Comparison of ENCODE assay signal across 21 mouse cellular contexts in genomic region chr9:108169751-108170150, GRCm38 (mm10). TPM values are rescaled to one million over a fixed set of nuclear protein-coding genes. Genes with fewer than 3 reads are reported as not detected.
DNase-seq lines count a peak whose midpoint lies in the region; ATAC-seq and TF ChIP-seq lines count a peak whose summit lies in the region.
"Had no signal": no experiment of that assay in that cellular context is flagged by ENCODE, and none has a peak within 500 bp of the region (broad histone marks: within the 10 kb centered on the region; RNA-seq: fewer than 3 reads in every experiment).

No protein-coding gene starts in this region.

- no peak overlapping the region for H3K27ac ChIP-seq in liver, adult 2 months (replicated peaks; ENCODE audit: insufficient read depth, low read depth, low read length)
- no peak overlapping the region for H3K27ac ChIP-seq in liver, embryonic 11.5 days (ENCODE audit: low read depth, low read length)
- H3K27ac ChIP-seq: embryonic facial prominence, embryonic 15.5 days; heart, adult 2 months; heart, embryonic 15.5 days; hindbrain, embryonic 10.5 days; limb, embryonic 15.5 days; macrophage had no signal

- H3K9ac ChIP-seq in liver, adult 2 months (ENCODE audit: low read depth, low read length): no peak overlapping the region
- no peak overlapping the region for H3K9ac ChIP-seq in liver, embryonic 11.5 days (ENCODE audit: low read depth, low read length)
- H3K9ac ChIP-seq: embryonic facial prominence, embryonic 15.5 days; heart, embryonic 15.5 days; limb, embryonic 15.5 days had no signal

- TF ChIP-seq CTCF in liver, adult 2 months (IDR thresholded peaks at IDR 0.05; ENCODE audit: low read depth, low read length): no peak

- DNase-seq in liver, adult 2 months (ENCODE audit: extremely low read depth, low read depth, low spot score): peak; percentile 4
- DNase-seq in liver, embryonic 11.5 days (ENCODE audit: low spot score): no peak
- DNase-seq in kidney, postnatal 10 days: peak; percentile 41
- DNase-seq in kidney, postnatal 36 days: peak; percentile 21 to 42
- DNase-seq in lung, postnatal 36 days: peak; percentile 30
- no peak for DNase-seq in thymus, adult 18-20 months
- DNase-seq in ovary, postnatal 14 days (ENCODE audit: low spot score): no peak
- no peak for DNase-seq in frontal cortex, adult 2 months (ENCODE audit: extremely low spot score in 1 of 2, low spot score in 1 of 2)
- DNase-seq: cerebellum, adult 9-10 months; gastrocnemius, postnatal 14 days; heart, adult 2 months; midbrain, embryonic 14.5 days; spleen, adult 18-20 months; thymus, postnatal 36 days had no signal

- H3K79me2 ChIP-seq in liver, adult 2 months (ENCODE audit: control insufficient read depth, insufficient read depth, low read length): no peaks in the 10 kb centered on the region

- no peak overlapping the region for H3K4me3 ChIP-seq in liver, adult 2 months (ENCODE audit: insufficient read depth, low read depth, low read length)
- H3K4me3 ChIP-seq in liver, embryonic 11.5 days (ENCODE audit: low read depth, low read length): no peak overlapping the region
- H3K4me3 ChIP-seq: embryonic facial prominence, embryonic 15.5 days; heart, adult 2 months; heart, embryonic 15.5 days; hindbrain, embryonic 10.5 days; limb, embryonic 15.5 days had no signal

- no peak overlapping the region for H3K4me2 ChIP-seq in liver, embryonic 11.5 days
- H3K4me2 ChIP-seq: embryonic facial prominence, embryonic 15.5 days; heart, embryonic 15.5 days; limb, embryonic 15.5 days had no signal

- peaks cover 7% of the 10 kb centered on the region; the same call in 1 of the 2 replicates for H3K4me1 ChIP-seq in liver, adult 2 months (ENCODE audit: control insufficient read depth, insufficient read depth, low read length)
- H3K4me1 ChIP-seq in liver, embryonic 11.5 days (replicated peaks; ENCODE audit: control insufficient read depth, insufficient read depth, low read length): no peaks in the 10 kb centered on the region
- H3K4me1 ChIP-seq: embryonic facial prominence, embryonic 15.5 days; heart, embryonic 15.5 days; limb, embryonic 15.5 days had no signal

- no peaks in the 10 kb centered on the region for H3K36me3 ChIP-seq in liver, adult 2 months (ENCODE audit: control insufficient read depth, insufficient read depth, low read length)
- H3K36me3 ChIP-seq in liver, embryonic 11.5 days (ENCODE audit: control insufficient read depth, insufficient read depth, low read length): no peaks in the 10 kb centered on the region
- H3K36me3 ChIP-seq: embryonic facial prominence, embryonic 15.5 days; G1E; heart, embryonic 15.5 days; hindbrain, embryonic 10.5 days; limb, embryonic 15.5 days had no signal

- no peak for ATAC-seq in liver, embryonic 11.5 days (replicated peaks; ENCODE audit: low FRiP score)
- ATAC-seq: inflammation-experienced regulatory T-cells, adult 6 months had no signal

- TF ChIP-seq POLR2A in liver, adult 2 months (IDR thresholded peaks at IDR 0.05; ENCODE audit: extremely low read depth, insufficient read depth, low read length): no peak

- H3K27me3 ChIP-seq in liver, adult 2 months (ENCODE audit: control insufficient read depth, insufficient read depth, low read length): no peaks in the 10 kb centered on the region
- no peaks in the 10 kb centered on the region for H3K27me3 ChIP-seq in liver, embryonic 11.5 days (replicated peaks; ENCODE audit: control insufficient read depth, insufficient read depth, low read length)
- H3K27me3 ChIP-seq: embryonic facial prominence, embryonic 15.5 days; heart, embryonic 15.5 days; limb, embryonic 15.5 days had no signal

- H3K9me3 ChIP-seq in liver, embryonic 11.5 days (ENCODE audit: control insufficient read depth, low read length): no peaks in the 10 kb centered on the region
- H3K9me3 ChIP-seq: embryonic facial prominence, embryonic 15.5 days; G1E; heart, embryonic 15.5 days; hindbrain, embryonic 10.5 days; limb, embryonic 15.5 days had no signal

- WGBS in liver, adult 2 months: 68% methylated on average over 10 of the region's 10 CpGs
- WGBS in liver, embryonic 11.5 days: 80% methylated on average over 10 of the region's 10 CpGs

RNA-seq across cellular contexts. Expression of gene Bsn, which starts 20.4 kb away (rescaled TPM):
- under 0.01 TPM in 2 replicates for total RNA-seq in liver, adult 2 months (2014; rRNA removed)
- polyA plus RNA-seq in liver, adult 2 months (2012; rRNA removed): under 0.01 TPM in 1 of 2 replicates, not detected in the other
- polyA plus RNA-seq in liver, embryonic 11.5 days (2014; fragmentation: Nextera tagmentation; extraction: Ambion mirVana): 5.2 and 5.7 TPM in 2 replicates
- 95.0 and 100 TPM in 2 replicates for polyA plus RNA-seq in frontal cortex, adult 2 months (2012; rRNA removed)

Comparison
In these comparisons a context has a peak if more than half of its experiments do, and no peak if none do; other contexts are left out.
1. DNase-seq: peak in liver, adult 2 months (single experiment), kidney, postnatal 10 days (single experiment), kidney, postnatal 36 days (2 of 2) and lung, postnatal 36 days (single experiment); none in liver, embryonic 11.5 days (single experiment), thymus, adult 18-20 months (0 of 2), ovary, postnatal 14 days (single experiment) and frontal cortex, adult 2 months (0 of 2).
2. RNA of gene Bsn, which starts 20.4 kb away (polyA plus RNA-seq): 95.0 to 100 TPM in frontal cortex, adult 2 months; 5.2 to 5.7 TPM in liver, embryonic 11.5 days and under 0.01 TPM in liver, adult 2 months; every median in the first group is over 10 times any median in the second.